10 mouse cellular contexts compared by ENCODE assay signal in the genomic region with DNA sequence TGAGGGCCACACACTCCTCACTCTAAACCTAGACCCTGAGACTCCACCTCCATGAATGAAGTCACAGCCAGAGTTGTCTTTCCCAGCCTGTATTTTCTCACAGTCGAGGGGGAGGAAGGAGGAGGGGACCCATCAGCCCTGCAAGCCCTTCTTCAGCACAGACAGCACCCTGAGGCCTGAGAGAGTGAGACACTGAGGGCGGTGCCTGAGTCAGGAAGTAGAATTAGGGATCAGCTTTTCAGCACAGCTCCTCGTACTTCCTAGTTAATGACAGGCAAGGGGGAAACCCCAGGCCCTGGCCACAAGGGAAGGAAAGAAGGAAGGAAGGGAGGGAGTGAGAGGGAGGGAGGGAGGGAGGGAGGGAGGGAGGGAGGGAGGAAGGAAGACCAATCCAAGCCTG. TPM values are rescaled to one million over a fixed set of nuclear protein-coding genes. Genes with fewer than 3 reads are reported as not detected.
DNase-seq lines count a peak whose midpoint lies in the region; TF ChIP-seq lines count a peak whose summit lies in the region.
"Had no signal": no experiment of that assay in that cellular context is flagged by ENCODE, and none has a peak within 500 bp of the region (broad histone marks: within the 10 kb centered on the region; RNA-seq: fewer than 3 reads in every experiment).

No protein-coding gene starts in this region.

- H3K27ac ChIP-seq in layer of hippocampus, adult 2 months: peak overlapping the region; percentile 43; the same call in 1 of the 2 replicates
- H3K27ac ChIP-seq: liver, embryonic 13.5 days had no signal

- no peaks in the 10 kb centered on the region for H3K36me3 ChIP-seq in megakaryocyte, embryonic 14.5 days (replicated peaks; ENCODE audit: low read length)
- H3K36me3 ChIP-seq: liver, embryonic 13.5 days had no signal

- H3K4me3 ChIP-seq in layer of hippocampus, adult 2 months: no peak overlapping the region
- H3K4me3 ChIP-seq in megakaryocyte, embryonic 14.5 days (replicated peaks): peak overlapping the region; percentile 78
- H3K4me3 ChIP-seq: liver, embryonic 13.5 days had no signal

- TF ChIP-seq CTCF in layer of hippocampus, adult 2 months (conservative IDR thresholded peaks at IDR 0.05): no peak

- H3K4me1 ChIP-seq in megakaryocyte, embryonic 14.5 days: peaks cover 20% of the 10 kb centered on the region

- peak; percentile 90 for DNase-seq in heart, adult 11 months
- no peak for DNase-seq in heart, postnatal 4 days
- no peak for DNase-seq in layer of hippocampus, adult 2 months (ENCODE audit: low spot score in 2 of 2)
- DNase-seq in layer of hippocampus, adult 11-12 months (ENCODE audit: low spot score): no peak
- peak; percentile 49 for DNase-seq in NIH3T3 (ENCODE audit: low read depth)
- DNase-seq in adrenal gland, postnatal 25 days: no peak
- no peak for DNase-seq in left cerebral cortex, adult 18-20 months (ENCODE audit: low spot score in 2 of 2)
- DNase-seq: kidney, postnatal 4 days; liver, embryonic 13.5 days had no signal

- H3K27me3 ChIP-seq in megakaryocyte, embryonic 14.5 days (replicated peaks): peaks cover 56% of the 10 kb centered on the region

- peaks cover 3% of the 10 kb centered on the region; the same call in 1 of the 2 replicates for H3K9me3 ChIP-seq in megakaryocyte, embryonic 14.5 days
- H3K9me3 ChIP-seq: liver, embryonic 13.5 days had no signal

RNA-seq across cellular contexts. Expression of a gene that starts 11.9 kb away (rescaled TPM):
- total RNA-seq in heart, postnatal 4 days (2021): 1 to 10 TPM; 2.2 TPM
- 10 to 100 TPM; 12.2 to 18.1 TPM for total RNA-seq in layer of hippocampus, adult 2 months (2021)
- not detected in 2 replicates for polyA plus RNA-seq in megakaryocyte, embryonic 14.5 days (2012; ENCODE audit: insufficient read depth, low replicate concordance)
- 0.61 and 1.9 TPM in 2 replicates for total RNA-seq in adrenal gland, postnatal 25 days (2021)
- total RNA-seq in left cerebral cortex, adult 18-20 months (2021): 1 to 10 TPM; 5.0 to 5.6 TPM

RNA-seq across cellular contexts. Expression of a gene that starts 14.5 kb away (rescaled TPM):
- total RNA-seq in heart, postnatal 4 days (2021): 10 to 100 TPM; 71.8 to 81.4 TPM
- total RNA-seq in layer of hippocampus, adult 2 months (2021): 10 to 100 TPM; 91.3 to 92.0 TPM
- polyA plus RNA-seq in megakaryocyte, embryonic 14.5 days (2012; ENCODE audit: insufficient read depth, low replicate concordance): 191 and 466 TPM in 2 replicates
- total RNA-seq in adrenal gland, postnatal 25 days (2021): 43.9 and 49.2 TPM in 2 replicates
- total RNA-seq in left cerebral cortex, adult 18-20 months (2021): 10 to 100 TPM; 76.7 to 77.9 TPM

RNA-seq across cellular contexts. Expression of a gene that starts 24.4 kb away (rescaled TPM):
- total RNA-seq in heart, postnatal 4 days (2021): 10 to 100 TPM; 50.2 to 51.9 TPM
- total RNA-seq in layer of hippocampus, adult 2 months (2021): 100 to 1,000 TPM; 318 to 334 TPM
- not detected in 2 replicates for polyA plus RNA-seq in megakaryocyte, embryonic 14.5 days (2012; ENCODE audit: insufficient read depth, low replicate concordance)
- 4.3 and 5.8 TPM in 2 replicates for total RNA-seq in adrenal gland, postnatal 25 days (2021)
- 100 to 1,000 TPM; 284 to 289 TPM for total RNA-seq in left cerebral cortex, adult 18-20 months (2021)
- polyA plus RNA-seq: liver, embryonic 13.5 days had no signal

RNA-seq across cellular contexts. Expression of a gene that starts 43.1 kb away (rescaled TPM):
- total RNA-seq in heart, postnatal 4 days (2021): 10 to 100 TPM; 91.4 to 93.4 TPM
- 100 to 1,000 TPM; 210 to 220 TPM for total RNA-seq in layer of hippocampus, adult 2 months (2021)
- polyA plus RNA-seq in megakaryocyte, embryonic 14.5 days (2012; ENCODE audit: insufficient read depth, low replicate concordance): 156 and 185 TPM in 2 replicates
- 83.9 and 97.6 TPM in 2 replicates for total RNA-seq in adrenal gland, postnatal 25 days (2021)
- total RNA-seq in left cerebral cortex, adult 18-20 months (2021): 100 to 1,000 TPM; 206 to 210 TPM

RNA-seq across cellular contexts. Expression of a gene that starts 43.1 kb away (rescaled TPM):
- 1 to 10 TPM; 6.3 to 6.7 TPM for total RNA-seq in heart, postnatal 4 days (2021)
- total RNA-seq in layer of hippocampus, adult 2 months (2021): 10 to 100 TPM; 19.3 to 23.4 TPM
- polyA plus RNA-seq in megakaryocyte, embryonic 14.5 days (2012; ENCODE audit: insufficient read depth, low replicate concordance): 2.1 and 9.0 TPM in 2 replicates
- 12.3 and 17.5 TPM in 2 replicates for total RNA-seq in adrenal gland, postnatal 25 days (2021)
- total RNA-seq in left cerebral cortex, adult 18-20 months (2021): 10 to 100 TPM; 15.1 to 15.5 TPM

Comparison
In these comparisons a context has a peak if more than half of its experiments do, and no peak if none do; other contexts are left out.
1. DNase-seq: peak in heart, adult 11 months (single experiment) and NIH3T3 (single experiment); none in heart, postnatal 4 days (single experiment), layer of hippocampus, adult 2 months (0 of 2), layer of hippocampus, adult 11-12 months (single experiment), adrenal gland, postnatal 25 days (single experiment) and left cerebral cortex, adult 18-20 months (0 of 2).
2. RNA of a gene that starts 24.4 kb away (total RNA-seq): 318 to 334 TPM in layer of hippocampus, adult 2 months and 284 to 289 TPM in left cerebral cortex, adult 18-20 months; 50.2 to 51.9 TPM in heart, postnatal 4 days and 4.3 to 5.8 TPM in adrenal gland, postnatal 25 days; every median in the first group is over 4 times any median in the second.